Mouse (Mus musculus) liver (tissue): Measurements from ENCODE around the gene Pcsk7.

Experiments
- DNase-seq: peaks from one replicate; pipeline ENCODE4 v3.0.0-alpha.2; 2020; ENCODE audit warnings: mixed read lengths

Gene Pcsk7

GRCm38 (mm10) chr9:45906355-45907077 lies at the start of gene Pcsk7, which contains the start of gene Rnf214:
Gene Pcsk7 (plus strand): TSS chr9:45906497.
Gene Rnf214 (minus strand): TSS chr9:45906911.
- peak; percentile 93 for DNase-seq

- no peak for DNase-seq
Measured at GRCm38 (mm10) chr9:45859364-45859763, 46.9 kb upstream of the Pcsk7 start.

GRCm38 (mm10) chr9:45861813-45862212 lies 44.5 kb upstream of the Pcsk7 start:
- no peak for DNase-seq

GRCm38 (mm10) chr9:45869181-45869580 lies 37.1 kb upstream of the Pcsk7 start:
- no peak for DNase-seq

- no peak for DNase-seq
Measured at GRCm38 (mm10) chr9:45870265-45870664, 36.0 kb upstream of the Pcsk7 start.

GRCm38 (mm10) chr9:45877928-45878327 lies 28.4 kb upstream of the Pcsk7 start:
- peak; percentile 26 for DNase-seq

GRCm38 (mm10) chr9:45893681-45894080 lies 12.6 kb upstream of the Pcsk7 start:
- DNase-seq, result no peak

GRCm38 (mm10) chr9:45905196-45905595 lies 1.1 kb upstream of the Pcsk7 start:
- DNase-seq, result no peak

GRCm38 (mm10) chr9:45905811-45906237 lies 473 bp upstream of the Pcsk7 start:
- DNase-seq, result no peak

- DNase-seq, result peak; percentile 56
Measured at GRCm38 (mm10) chr9:45907078-45907428, 756 bp downstream of the Pcsk7 start.

GRCm38 (mm10) chr9:45910995-45911394 lies 4.7 kb downstream of the Pcsk7 start:
- DNase-seq, result no peak

- DNase-seq, result peak; percentile 56
Measured at GRCm38 (mm10) chr9:45911673-45912072, 5.4 kb downstream of the Pcsk7 start.

GRCm38 (mm10) chr9:45915659-45916058 lies 9.4 kb downstream of the Pcsk7 start:
- no peak for DNase-seq

- no peak for DNase-seq
Measured at GRCm38 (mm10) chr9:45917041-45917934, 11.0 kb downstream of the Pcsk7 start.

GRCm38 (mm10) chr9:45919895-45920294 lies 13.6 kb downstream of the Pcsk7 start:
- DNase-seq, result no peak

GRCm38 (mm10) chr9:45929285-45929684 lies 23.0 kb downstream of the Pcsk7 start:
- no peak for DNase-seq

- no peak for DNase-seq
Measured at GRCm38 (mm10) chr9:45931958-45932357, 25.7 kb downstream of the Pcsk7 start.

GRCm38 (mm10) chr9:45932571-45933415 lies 26.5 kb downstream of the Pcsk7 start:
- no peak for DNase-seq

- peak; percentile 43 for DNase-seq
Measured at GRCm38 (mm10) chr9:45935628-45936210, 29.4 kb downstream of the Pcsk7 start, which contains the start of gene Tagln. Gene Tagln (minus strand): TSS chr9:45936058.

GRCm38 (mm10) chr9:45936883-45937282 lies 30.6 kb downstream of the Pcsk7 start:
- peak; percentile 60 for DNase-seq

GRCm38 (mm10) chr9:45938088-45938487 lies 31.8 kb downstream of the Pcsk7 start:
- DNase-seq, result no peak

- no peak for DNase-seq
Measured at GRCm38 (mm10) chr9:45938952-45939637, 32.8 kb downstream of the Pcsk7 start.
